Mouse (Mus musculus): ENCODE data around the gene Cdc6. TPM values are rescaled to one million over a fixed set of nuclear protein-coding genes. Genes with fewer than 3 reads are reported as not detected.
A peak's percentile ranks its signal among the peaks of the same experiment; 100 is the strongest.

Gene Cdc6
- polyA plus RNA-seq (2011; ENCODE audit: insufficient read length, low read depth, missing spikeins): 7.4 and 11.8 TPM in 2 replicates

- peak within 1 kb of the TSS; percentile 79 for H3K4me3 ChIP-seq (ENCODE audit: insufficient read depth, low read length)
- no peak within 1 kb of the TSS for H3K27ac ChIP-seq (ENCODE audit: insufficient read depth, low read length)
- 0 out of 2 replicates have a peak, but pooled peaks cover 4% of the 10 kb centered on the region for H3K4me1 ChIP-seq (ENCODE audit: control insufficient read depth, insufficient read depth, low read length)
- TF ChIP-seq POLR2A (IDR thresholded peaks at IDR 0.05; ENCODE audit: low read depth, low read length) (no peak), CTCF (IDR thresholded peaks at IDR 0.05; ENCODE audit: borderline replicate concordance, insufficient read depth, low read length) (no peak)
These were observed at the start of gene Cdc6 for GRCm38 (mm10) chr11:98907437-98908173. Gene Cdc6, plus strand, starts transcription at chr11:98907801.

- H3K4me1 ChIP-seq (ENCODE audit: control insufficient read depth, insufficient read depth, low read length): 0 out of 2 replicates have a peak, but pooled peaks cover 4% of the 10 kb centered on the region
- H3K27ac ChIP-seq (ENCODE audit: insufficient read depth, low read length): no peak overlapping the region
- no peak overlapping the region for H3K4me3 ChIP-seq (ENCODE audit: insufficient read depth, low read length)
- TF ChIP-seq CTCF (IDR thresholded peaks at IDR 0.05; ENCODE audit: borderline replicate concordance, insufficient read depth, low read length) (0 out of 2 replicates have a peak, but pooled peaks have one; percentile 9), POLR2A (IDR thresholded peaks at IDR 0.05; ENCODE audit: low read depth, low read length) (no peak)
These were observed 48.6 kb upstream of the Cdc6 start for GRCm38 (mm10) chr11:98858759-98859731.

GRCm38 (mm10) chr11:98863028-98863750 is 44.4 kb upstream of the Cdc6 start, which contains the start of gene Wipf2:
Gene Wipf2, plus strand, starts transcription at chr11:98863638.
- Histone ChIP-seq H3K4me3 (ENCODE audit: insufficient read depth, low read length) (peak within 1 kb of the TSS; percentile 55), H3K4me1 (ENCODE audit: control insufficient read depth, insufficient read depth, low read length) (0 out of 2 replicates have a peak, but pooled peaks cover 4% of the 10 kb centered on the region), H3K27ac (ENCODE audit: insufficient read depth, low read length) (peak within 1 kb of the TSS; percentile 75; the same call in 1 of the 2 replicates)
- TF ChIP-seq CTCF (IDR thresholded peaks at IDR 0.05; ENCODE audit: borderline replicate concordance, insufficient read depth, low read length): peak; percentile 53; the same call in 1 of the 2 replicates
- peak; percentile 78 for TF ChIP-seq POLR2A (IDR thresholded peaks at IDR 0.05; ENCODE audit: low read depth, low read length)

GRCm38 (mm10) chr11:98863751-98864429 is 43.7 kb upstream of the Cdc6 start:
- Histone ChIP-seq H3K27ac (ENCODE audit: insufficient read depth, low read length) (peak overlapping the region; percentile 75; the same call in 1 of the 2 replicates), H3K4me3 (ENCODE audit: insufficient read depth, low read length) (peak overlapping the region; percentile 55), H3K4me1 (ENCODE audit: control insufficient read depth, insufficient read depth, low read length) (0 out of 2 replicates have a peak, but pooled peaks cover 4% of the 10 kb centered on the region)
- TF ChIP-seq POLR2A (IDR thresholded peaks at IDR 0.05; ENCODE audit: low read depth, low read length): no peak
- TF ChIP-seq CTCF (IDR thresholded peaks at IDR 0.05; ENCODE audit: borderline replicate concordance, insufficient read depth, low read length): no peak

- H3K27ac ChIP-seq (ENCODE audit: insufficient read depth, low read length): no peak overlapping the region
- peaks cover 4% of the 10 kb centered on the region; the same call in 1 of the 2 replicates for H3K4me1 ChIP-seq (ENCODE audit: control insufficient read depth, insufficient read depth, low read length)
- TF ChIP-seq CTCF (IDR thresholded peaks at IDR 0.05; ENCODE audit: borderline replicate concordance, insufficient read depth, low read length) (no peak), POLR2A (IDR thresholded peaks at IDR 0.05; ENCODE audit: low read depth, low read length) (no peak)
- no peak overlapping the region for H3K4me3 ChIP-seq (ENCODE audit: insufficient read depth, low read length)
These were observed 40.3 kb upstream of the Cdc6 start for GRCm38 (mm10) chr11:98867293-98867692.

- no peaks in the 10 kb centered on the region; the same call in 1 of the 2 replicates for H3K4me1 ChIP-seq (ENCODE audit: control insufficient read depth, insufficient read depth, low read length)
- no peak overlapping the region for H3K27ac ChIP-seq (ENCODE audit: insufficient read depth, low read length)
- TF ChIP-seq POLR2A (IDR thresholded peaks at IDR 0.05; ENCODE audit: low read depth, low read length) (no peak), CTCF (IDR thresholded peaks at IDR 0.05; ENCODE audit: borderline replicate concordance, insufficient read depth, low read length) (no peak)
- H3K4me3 ChIP-seq (ENCODE audit: insufficient read depth, low read length): no peak overlapping the region
These were observed 37.7 kb upstream of the Cdc6 start for GRCm38 (mm10) chr11:98869906-98870305.

- H3K4me3 ChIP-seq (ENCODE audit: insufficient read depth, low read length): no peak overlapping the region
- no peaks in the 10 kb centered on the region; the same call in 1 of the 2 replicates for H3K4me1 ChIP-seq (ENCODE audit: control insufficient read depth, insufficient read depth, low read length)
- no peak overlapping the region for H3K27ac ChIP-seq (ENCODE audit: insufficient read depth, low read length)
- TF ChIP-seq CTCF (IDR thresholded peaks at IDR 0.05; ENCODE audit: borderline replicate concordance, insufficient read depth, low read length) (no peak), POLR2A (IDR thresholded peaks at IDR 0.05; ENCODE audit: low read depth, low read length) (no peak)
These were observed 36.8 kb upstream of the Cdc6 start for GRCm38 (mm10) chr11:98870791-98871190.

GRCm38 (mm10) chr11:98871416-98871815 is 36.2 kb upstream of the Cdc6 start:
- 0 out of 2 replicates have a peak overlapping the region, but pooled peaks have one; percentile 1 for H3K27ac ChIP-seq (ENCODE audit: insufficient read depth, low read length)
- TF ChIP-seq CTCF (IDR thresholded peaks at IDR 0.05; ENCODE audit: borderline replicate concordance, insufficient read depth, low read length): no peak
- no peak for TF ChIP-seq POLR2A (IDR thresholded peaks at IDR 0.05; ENCODE audit: low read depth, low read length)
- H3K4me1 ChIP-seq (ENCODE audit: control insufficient read depth, insufficient read depth, low read length): no peaks in the 10 kb centered on the region; the same call in 1 of the 2 replicates
- no peak overlapping the region for H3K4me3 ChIP-seq (ENCODE audit: insufficient read depth, low read length)

All from embryonic fibroblast, embryonic 13.5 days (primary cell).